Mouse (Mus musculus) embryonic facial prominence, embryonic 13.5 days (tissue): Measurements from ENCODE around the gene Kmt2b. TPM values are rescaled to one million over a fixed set of nuclear protein-coding genes. Genes with fewer than 3 reads are reported as not detected.

Experiments
- ATAC-seq: fragments of 200-750 bp; cut with Nextera tagmentation; 2 replicates; pipeline ENCODE4 v1.8.0; 2017; ENCODE audit warnings: low read depth; ENCODE audit not compliant: insufficient number of reproducible peaks, insufficient read depth, low FRiP score, low TSS enrichment
- H3K27ac ChIP-seq: fragments of 300-500 bp; sonication (generic); 2 replicates; pipeline ENCODE4 v1.5.1; 2015; ENCODE audit warnings: moderate library complexity, mild to moderate bottlenecking, inconsistent platforms
- H3K27me3 ChIP-seq: fragments of 300-500 bp; sonication (generic); 2 replicates; pipeline ENCODE4 v1.6.1; 2015; ENCODE audit warnings: mild to moderate bottlenecking, inconsistent platforms
- H3K36me3 ChIP-seq: fragments of 300-500 bp; sonication (generic); 2 replicates; pipeline ENCODE4 v1.6.1; 2015; ENCODE audit warnings: mild to moderate bottlenecking, inconsistent platforms
- H3K4me1 ChIP-seq: fragments of 300-500 bp; sonication (generic); 2 replicates; pipeline ENCODE4 v1.6.1; 2015; ENCODE audit warnings: inconsistent platforms
- H3K4me2 ChIP-seq: fragments of 300-500 bp; sonication (generic); 2 replicates; pipeline ENCODE4 v1.6.1; 2015; ENCODE audit warnings: moderate library complexity, mild to moderate bottlenecking, inconsistent platforms
- H3K4me3 ChIP-seq: fragments of 300-500 bp; sonication (generic); 2 replicates; pipeline ENCODE4 v1.5.1; 2015; ENCODE audit warnings: mild to moderate bottlenecking, inconsistent platforms
- H3K9ac ChIP-seq: fragments of 300-500 bp; sonication (generic); 2 replicates; pipeline ENCODE4 v1.6.1; 2015; ENCODE audit warnings: mild to moderate bottlenecking, inconsistent platforms
- H3K9me3 ChIP-seq: fragments of 300-500 bp; sonication (generic); 2 replicates; pipeline ENCODE4 v1.6.1; 2016; ENCODE audit warnings: inconsistent platforms
- WGBS: fragments of 180-500 bp; shearing (Covaris S2); methylation state at CpG from one replicate; pipeline ENCODE4 v1.1.7; 2015; ENCODE audit warnings: mixed read lengths; 5-methylcytosine and 5-hydroxymethylcytosine counted together
- polyA plus RNA-seq: library from polyadenylated mRNA; unstranded; fragments of >200 nt; fragmentation: Nextera tagmentation; extraction: Ambion mirVana; gene quantifications from 2 replicates; pipeline ENCODE4 v1.2.1, GENCODE M21; 2015

The Kmt2b gene
- polyA plus RNA-seq, 1 experiment from 2014 or later, result 13.8 TPM

DNA sequence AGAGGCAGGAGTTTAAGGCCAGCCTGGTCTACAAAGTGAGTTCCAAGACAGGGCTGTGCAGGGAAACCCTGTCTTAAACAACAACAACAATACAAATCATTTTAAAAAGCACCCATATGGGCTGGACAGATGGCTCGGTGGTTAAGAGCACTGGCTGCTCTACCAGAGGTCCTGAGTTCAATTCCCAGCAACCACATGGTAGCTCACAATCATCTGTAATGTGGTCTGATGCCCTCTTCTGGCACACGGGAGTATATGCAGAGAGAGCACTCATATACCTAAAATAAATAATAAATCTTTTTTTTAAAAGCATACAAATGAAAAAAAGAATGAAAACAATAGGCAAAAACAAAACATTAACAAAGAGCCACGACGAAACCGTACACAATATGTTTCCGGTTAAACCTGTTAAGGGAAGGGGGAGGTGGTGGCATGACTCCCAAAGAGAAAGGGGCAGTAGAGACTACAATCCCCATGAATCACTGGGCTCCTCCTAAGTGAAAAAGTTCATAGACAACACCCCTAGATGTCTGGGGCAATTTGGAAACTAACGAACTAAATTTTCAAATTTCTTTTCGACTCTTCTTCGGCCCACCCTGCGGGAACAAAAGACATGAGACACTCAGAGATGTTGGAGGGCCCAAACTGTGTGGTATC lies 37.0 kb downstream of the Kmt2b start:
- 2% methylated on average over 10 of the region's 10 CpGs for WGBS
- H3K36me3 ChIP-seq, result peaks cover 43% of the 10 kb centered on the region

DNA sequence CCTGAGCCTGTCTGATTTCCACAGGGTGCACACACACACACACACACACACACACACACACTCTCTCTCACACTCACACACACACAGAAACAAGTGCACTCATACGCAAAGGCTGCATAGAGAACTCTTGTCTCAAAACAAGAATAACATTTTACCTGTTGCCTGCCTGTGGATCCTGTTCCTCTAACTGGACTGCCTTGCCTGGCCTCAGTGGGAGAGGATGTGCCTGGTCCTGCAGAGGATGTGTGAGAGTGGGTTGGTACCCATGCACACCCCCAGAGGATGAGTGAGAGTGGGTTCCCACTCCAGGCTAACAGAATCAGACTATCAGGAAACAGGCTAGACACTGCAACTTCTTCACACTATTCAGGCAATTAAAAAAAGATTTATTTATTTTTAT lies 37.9 kb downstream of the Kmt2b start:
- Histone ChIP-seq H3K4me2 (no peak overlapping the region), H3K27ac (no peak overlapping the region), H3K36me3 (peaks cover 43% of the 10 kb centered on the region), H3K27me3 (no peaks in the 10 kb centered on the region), H3K9me3 (no peaks in the 10 kb centered on the region), H3K4me3 (no peak overlapping the region), H3K4me1 (peaks cover 20% of the 10 kb centered on the region), H3K9ac (no peak overlapping the region)
- 95% methylated on average over 1 of the region's 1 CpGs for WGBS
- ATAC-seq, result no peak

More for the DNA sequence above, 37.0 kb downstream of the Kmt2b start:
- peak; percentile 60 for ATAC-seq
- Histone ChIP-seq H3K27ac (peak overlapping the region; percentile 99), H3K9ac (peak overlapping the region; percentile 82), H3K9me3 (no peaks in the 10 kb centered on the region), H3K4me2 (peak overlapping the region; percentile 94), H3K4me1 (peaks cover 20% of the 10 kb centered on the region), H3K4me3 (peak overlapping the region; percentile 61), H3K27me3 (no peaks in the 10 kb centered on the region)

DNA sequence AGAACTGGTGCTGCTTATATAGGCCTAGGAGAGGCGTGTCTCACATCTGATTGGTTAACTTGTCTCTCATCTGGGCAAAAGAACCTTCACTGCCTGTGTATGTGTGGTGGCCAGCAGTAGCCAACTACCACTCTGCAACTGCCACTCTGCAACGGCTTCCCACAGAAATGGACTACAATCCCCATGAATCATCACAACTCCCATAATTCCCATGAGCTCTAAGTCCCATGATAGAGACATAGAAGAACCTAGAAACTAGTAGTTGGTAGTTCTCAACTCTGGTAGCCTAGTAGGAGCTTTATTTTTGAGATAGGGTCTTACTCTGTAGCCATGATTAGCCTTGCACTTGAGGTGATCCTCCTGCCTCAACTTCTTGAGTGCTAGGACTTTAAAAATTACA lies 38.6 kb downstream of the Kmt2b start:
- H3K4me2 ChIP-seq, result no peak overlapping the region
- H3K9ac ChIP-seq, result no peak overlapping the region
- 89% methylated on average over 2 of the region's 2 CpGs for WGBS
- H3K9me3 ChIP-seq, result no peaks in the 10 kb centered on the region
- H3K4me1 ChIP-seq, result peaks cover 20% of the 10 kb centered on the region
- no peak for ATAC-seq
- H3K27ac ChIP-seq, result no peak overlapping the region
- H3K36me3 ChIP-seq, result peaks cover 38% of the 10 kb centered on the region
- no peaks in the 10 kb centered on the region for H3K27me3 ChIP-seq
- H3K4me3 ChIP-seq, result no peak overlapping the region

DNA sequence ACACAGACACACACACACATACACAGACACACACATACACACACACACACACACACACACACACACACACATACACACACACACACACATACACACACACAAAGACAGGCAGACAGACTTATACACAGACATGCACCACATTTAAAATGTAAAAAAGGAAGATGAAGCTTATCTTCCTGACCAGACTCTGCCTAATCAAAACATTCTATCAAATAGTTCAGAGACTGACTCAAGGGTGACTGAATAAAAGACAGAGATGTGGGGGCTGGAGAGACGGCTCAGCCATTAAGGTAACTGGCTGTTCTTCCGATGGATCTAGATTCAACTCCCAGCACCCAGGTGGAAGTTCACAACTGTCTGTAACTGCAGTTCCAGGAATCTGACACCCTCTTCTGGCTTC lies 44.2 kb downstream of the Kmt2b start:
- Histone ChIP-seq H3K4me2 (no peak overlapping the region), H3K4me1 (no peaks in the 10 kb centered on the region), H3K9me3 (no peaks in the 10 kb centered on the region), H3K36me3 (peaks cover 58% of the 10 kb centered on the region), H3K9ac (no peak overlapping the region), H3K4me3 (no peak overlapping the region), H3K27ac (no peak overlapping the region), H3K27me3 (no peaks in the 10 kb centered on the region)
- 93% methylated on average over 2 of the region's 2 CpGs for WGBS
- no peak for ATAC-seq

DNA sequence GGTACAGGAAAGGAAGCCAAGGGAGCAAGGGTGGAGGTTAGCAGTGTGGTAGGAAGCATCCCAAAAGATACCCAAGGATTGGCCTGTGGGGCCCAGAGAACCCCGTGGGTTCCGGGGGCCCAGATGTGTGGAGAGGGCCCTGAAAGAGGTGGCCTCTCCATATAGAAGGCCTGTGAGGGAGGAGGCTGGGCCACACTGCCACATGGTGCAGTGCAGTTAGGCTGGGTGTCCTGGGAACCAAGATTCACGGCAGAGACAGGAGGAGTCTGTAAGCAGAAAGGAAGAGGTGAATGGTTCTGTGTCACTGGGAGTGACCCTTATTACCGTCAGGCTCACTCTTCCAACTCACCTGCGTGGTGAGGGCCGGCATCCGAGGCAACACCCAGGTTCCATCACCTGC lies 48.0 kb downstream of the Kmt2b start:
- Histone ChIP-seq H3K9ac (0 out of 2 replicates have a peak overlapping the region, but pooled peaks have one; percentile 27), H3K36me3 (peaks cover 43% of the 10 kb centered on the region), H3K27me3 (no peaks in the 10 kb centered on the region), H3K9me3 (no peaks in the 10 kb centered on the region), H3K4me2 (no peak overlapping the region), H3K4me1 (peaks cover under 1% of the 10 kb centered on the region), H3K27ac (no peak overlapping the region), H3K4me3 (no peak overlapping the region)
- ATAC-seq, result no peak
- WGBS, result 92% methylated on average over 7 of the region's 7 CpGs

DNA sequence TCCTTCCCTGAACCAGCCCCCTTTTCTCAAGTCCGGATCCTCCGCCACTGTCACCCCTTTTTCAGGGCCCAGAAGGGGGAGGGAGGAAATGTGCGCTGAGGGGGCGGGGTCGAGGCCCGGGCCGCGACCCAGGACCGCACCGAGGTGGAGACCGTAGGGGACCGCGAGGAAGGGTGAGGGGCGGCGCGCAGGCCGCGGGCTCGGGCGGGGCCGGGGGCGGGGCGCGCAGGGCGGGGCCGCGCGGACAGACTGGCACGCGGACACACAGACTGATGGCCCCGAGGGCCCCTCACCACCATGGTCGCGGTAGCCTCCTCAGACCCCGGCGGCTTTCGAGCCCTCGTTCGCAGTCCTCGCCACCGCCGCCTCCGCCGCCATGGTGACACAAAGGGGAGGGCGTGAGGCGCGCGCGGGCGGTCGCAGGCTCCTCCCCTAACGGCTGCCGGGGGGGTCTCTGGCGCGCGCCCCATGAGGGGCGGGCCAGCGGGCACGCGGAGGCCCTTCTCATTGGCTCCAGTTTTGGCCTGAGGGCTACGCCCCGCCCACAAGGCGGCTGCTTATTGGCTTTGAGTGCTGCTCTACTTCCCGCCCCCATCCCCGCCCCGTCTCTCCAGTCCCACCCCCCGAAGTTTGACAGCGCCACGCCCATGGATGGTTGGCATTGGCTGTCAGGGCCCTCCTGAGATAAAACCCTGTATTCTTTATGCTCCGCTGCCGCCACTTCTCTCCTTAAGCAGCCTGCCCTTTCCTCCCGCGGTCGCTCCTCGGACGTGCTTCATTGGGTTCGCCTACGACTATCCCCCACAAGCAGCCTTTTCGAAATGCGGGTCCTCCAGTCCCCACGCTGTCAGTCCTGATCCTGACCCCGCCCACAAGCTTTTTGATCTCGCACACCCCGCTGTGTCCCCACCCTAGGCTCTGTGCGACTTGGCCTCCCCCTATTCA lies 53.6 kb downstream of the Kmt2b start, which contains the start of gene Arhgap33:
TSS of gene Arhgap33 (minus strand) at position 428 of the 945 bp plus-strand sequence.
- 2% methylated on average over 43 of the region's 84 CpGs for WGBS
- peaks cover 40% of the 10 kb centered on the region for H3K36me3 ChIP-seq
- H3K27ac ChIP-seq, result peak within 1 kb of the TSS; percentile 71
- no peaks in the 10 kb centered on the region for H3K9me3 ChIP-seq
- H3K27me3 ChIP-seq, result no peaks in the 10 kb centered on the region
- peaks cover 34% of the 10 kb centered on the region for H3K4me1 ChIP-seq
- peak within 1 kb of the TSS; percentile 78 for H3K9ac ChIP-seq
- peak; percentile 87 for ATAC-seq
- peak within 1 kb of the TSS; percentile 76 for H3K4me2 ChIP-seq
- H3K4me3 ChIP-seq, result peak within 1 kb of the TSS; percentile 70

DNA sequence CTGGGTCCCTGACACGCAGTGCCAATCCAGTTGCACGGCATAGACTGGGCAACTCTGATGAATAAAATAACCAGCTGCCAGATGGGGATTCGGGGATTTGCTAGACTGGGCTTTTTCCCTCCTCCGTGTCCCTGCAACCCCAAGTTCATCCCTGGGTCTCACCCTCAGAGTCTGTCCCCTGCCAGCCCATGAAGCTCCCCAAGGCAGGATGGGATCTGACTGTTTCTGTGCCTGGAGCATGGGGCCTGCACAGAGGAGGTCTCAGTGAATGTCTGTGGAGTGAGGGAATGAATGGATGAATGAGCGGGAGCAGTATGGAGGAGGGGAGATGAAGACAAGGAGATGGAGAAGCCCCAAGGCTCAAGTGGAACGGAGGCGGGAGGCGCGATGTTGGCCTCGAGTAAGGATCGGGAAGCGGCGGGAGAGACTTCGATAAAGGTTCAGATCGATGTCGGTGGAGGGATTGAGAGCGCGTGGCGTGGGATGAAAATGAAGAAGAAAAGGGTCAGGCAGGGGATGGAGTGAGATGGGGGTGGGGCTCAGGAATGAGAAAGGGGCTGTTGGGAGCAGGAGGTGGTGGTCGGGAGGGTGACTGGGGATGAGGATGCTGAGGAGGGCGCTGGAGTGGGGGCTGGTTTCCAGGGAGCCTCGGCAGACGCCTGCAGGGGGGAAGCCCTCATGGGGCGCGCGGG lies 54.4 kb downstream of the Kmt2b start:
- Histone ChIP-seq H3K36me3 (peaks cover 40% of the 10 kb centered on the region), H3K27me3 (no peaks in the 10 kb centered on the region), H3K9me3 (no peaks in the 10 kb centered on the region), H3K4me1 (peaks cover 34% of the 10 kb centered on the region), H3K9ac (peak overlapping the region; percentile 78), H3K4me2 (peak overlapping the region; percentile 76), H3K27ac (peak overlapping the region; percentile 71), H3K4me3 (peak overlapping the region; percentile 70)
- ATAC-seq, result no peak
- WGBS, result 6% methylated on average over 25 of the region's 26 CpGs

DNA sequence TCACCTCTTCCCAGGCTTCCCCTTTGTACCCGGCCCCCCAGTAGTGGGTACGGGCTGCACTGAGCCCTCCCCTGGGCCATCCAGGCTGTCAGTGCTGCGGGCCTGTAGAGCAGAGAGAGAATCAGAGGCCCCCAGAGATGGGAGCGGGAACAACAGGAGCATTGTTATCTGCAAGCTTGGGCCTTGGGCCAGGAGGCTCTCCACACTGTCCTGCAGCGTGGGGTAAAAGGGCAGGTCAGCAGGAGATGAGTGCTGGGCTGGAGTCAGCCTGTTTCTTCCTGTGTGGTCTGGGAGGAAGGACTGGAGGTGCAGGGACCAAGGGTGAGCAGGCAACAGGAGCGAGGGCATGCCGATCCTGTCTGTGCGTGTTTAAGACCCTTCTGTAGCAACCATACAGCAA lies 55.6 kb downstream of the Kmt2b start:
- Histone ChIP-seq H3K27me3 (no peaks in the 10 kb centered on the region), H3K27ac (no peak overlapping the region), H3K4me2 (peak overlapping the region; percentile 76), H3K9ac (peak overlapping the region; percentile 78), H3K4me1 (peaks cover 34% of the 10 kb centered on the region), H3K36me3 (peaks cover 43% of the 10 kb centered on the region), H3K9me3 (no peaks in the 10 kb centered on the region), H3K4me3 (no peak overlapping the region; the same call in 1 of the 2 replicates)
- 19% methylated on average over 8 of the region's 8 CpGs for WGBS
- ATAC-seq, result no peak

DNA sequence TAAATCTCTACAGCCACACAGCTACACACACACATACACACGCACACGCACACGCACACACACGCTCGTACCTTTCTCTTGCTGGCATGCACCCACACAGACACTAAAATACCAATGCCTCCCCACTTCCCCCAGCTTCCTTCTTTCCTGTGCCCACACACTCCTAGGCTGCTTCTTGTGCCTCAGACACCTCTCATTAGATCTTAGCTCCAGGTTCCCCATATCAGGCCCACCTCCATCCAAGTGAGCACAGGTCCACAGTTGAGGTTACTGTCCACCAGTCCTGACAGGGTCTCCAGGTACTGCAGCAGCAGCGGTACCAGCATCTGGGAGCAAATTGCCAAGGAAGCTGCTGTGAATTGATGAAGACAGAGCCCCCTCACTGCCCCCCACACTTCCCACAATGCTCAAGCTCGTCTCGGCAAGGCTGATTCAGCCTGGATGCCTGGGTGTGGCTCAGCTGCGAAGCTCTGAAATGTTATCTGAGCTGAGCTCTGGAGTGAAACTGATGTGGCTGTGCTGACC lies 57.2 kb downstream of the Kmt2b start:
- H3K9ac ChIP-seq, result peak overlapping the region; percentile 78
- peaks cover 42% of the 10 kb centered on the region for H3K4me1 ChIP-seq
- H3K27ac ChIP-seq, result no peak overlapping the region
- WGBS, result 71% methylated on average over 9 of the region's 9 CpGs
- no peak overlapping the region for H3K4me2 ChIP-seq
- no peaks in the 10 kb centered on the region for H3K9me3 ChIP-seq
- ATAC-seq, result no peak
- no peaks in the 10 kb centered on the region for H3K27me3 ChIP-seq
- H3K36me3 ChIP-seq, result peaks cover 57% of the 10 kb centered on the region
- H3K4me3 ChIP-seq, result no peak overlapping the region

DNA sequence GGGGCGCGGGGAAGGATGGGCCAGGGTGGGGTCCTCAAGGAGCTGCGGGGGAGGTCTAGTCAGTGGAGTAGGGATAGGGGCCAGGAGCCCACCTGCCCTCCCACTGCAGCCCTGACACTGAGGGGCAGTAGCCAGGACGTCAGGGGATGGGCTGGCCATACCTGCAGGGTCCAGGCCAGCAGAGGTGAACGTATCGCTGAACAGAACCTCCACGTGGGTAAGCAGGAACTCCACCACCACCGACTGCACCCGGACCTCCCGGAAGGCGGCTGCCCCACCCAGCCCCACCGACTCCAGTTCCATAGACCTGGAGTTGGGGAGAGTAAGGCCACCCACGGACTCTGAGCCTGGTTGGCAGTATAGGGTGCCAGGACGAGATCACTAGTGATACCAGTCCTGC lies 61.5 kb downstream of the Kmt2b start:
- no peaks in the 10 kb centered on the region for H3K9me3 ChIP-seq

DNA sequence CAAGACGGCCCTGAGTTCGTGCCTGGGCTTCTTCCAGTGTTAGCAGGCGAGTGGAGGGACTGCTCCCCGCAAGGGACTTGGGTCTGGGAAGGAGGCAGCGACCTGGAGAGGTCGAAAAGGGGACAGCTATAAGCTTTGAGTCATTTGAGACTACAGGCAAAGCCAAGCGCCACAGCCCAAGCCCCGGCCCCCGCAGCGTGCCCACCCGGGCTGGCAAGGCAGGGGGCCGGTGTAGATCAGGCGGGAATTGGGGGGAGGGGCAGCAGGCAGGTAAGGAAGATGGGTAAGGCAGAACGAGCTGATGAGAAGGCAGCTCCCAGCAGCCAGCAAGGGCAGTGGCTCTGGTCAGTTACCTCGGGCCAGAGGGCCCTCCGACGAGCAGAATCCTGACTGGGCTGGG lies 62.1 kb downstream of the Kmt2b start:
- no peaks in the 10 kb centered on the region for H3K9me3 ChIP-seq
- H3K9ac ChIP-seq, result peak overlapping the region; percentile 64
- H3K27ac ChIP-seq, result peak overlapping the region; percentile 84
- H3K4me2 ChIP-seq, result peak overlapping the region; percentile 53
- 11% methylated on average over 17 of the region's 17 CpGs for WGBS
- peaks cover 23% of the 10 kb centered on the region for H3K4me1 ChIP-seq
- H3K36me3 ChIP-seq, result peaks cover 88% of the 10 kb centered on the region
- H3K27me3 ChIP-seq, result no peaks in the 10 kb centered on the region
- peak overlapping the region; percentile 27 for H3K4me3 ChIP-seq
- ATAC-seq, result no peak

More for the DNA sequence above, 61.5 kb downstream of the Kmt2b start:
- Histone ChIP-seq H3K27ac (peak overlapping the region; percentile 84), H3K9ac (peak overlapping the region; percentile 64; the same call in 1 of the 2 replicates), H3K27me3 (no peaks in the 10 kb centered on the region), H3K4me3 (peak overlapping the region; percentile 27), H3K36me3 (peaks cover 93% of the 10 kb centered on the region), H3K4me2 (peak overlapping the region; percentile 53), H3K4me1 (peaks cover 26% of the 10 kb centered on the region)
- ATAC-seq, result no peak
- WGBS, result 78% methylated on average over 14 of the region's 14 CpGs
